12 mouse cellular contexts compared by ENCODE assay signal in the genomic region with DNA sequence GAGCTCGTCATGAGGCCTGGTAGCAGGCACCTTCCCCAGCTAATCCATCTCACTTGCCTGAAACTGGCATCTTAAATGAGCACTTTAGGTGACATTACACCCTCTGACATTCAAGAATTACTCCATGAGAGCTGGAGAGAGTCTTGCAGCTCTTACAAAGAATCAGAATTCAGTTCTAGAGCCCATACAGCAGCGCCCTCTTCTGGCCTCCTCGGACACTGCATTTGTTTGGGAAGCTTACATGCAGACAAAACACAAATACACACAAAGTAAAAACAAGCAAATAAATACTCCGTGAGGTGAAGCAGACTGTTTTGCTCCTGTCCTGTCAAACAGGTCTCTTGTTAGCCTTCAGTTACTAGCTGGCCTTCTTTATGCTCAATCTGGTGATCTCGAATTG. TPM values are rescaled to one million over a fixed set of nuclear protein-coding genes. Genes with fewer than 3 reads are reported as not detected.
DNase-seq lines count a peak whose midpoint lies in the region; ATAC-seq and TF ChIP-seq lines count a peak whose summit lies in the region.
"Not testable (repeated sequence)": the region's sequence is repeated elsewhere in the genome, so short reads cannot be mapped to it uniquely, and the experiment has no call there.
"Had no signal": no experiment of that assay in that cellular context is flagged by ENCODE, and none has a peak within 500 bp of the region (broad histone marks: within the 10 kb centered on the region; RNA-seq: fewer than 3 reads in every experiment).

No protein-coding gene starts in this region.

- not testable (repeated sequence) for ATAC-seq in embryonic facial prominence, embryonic 11.5 days (replicated peaks; ENCODE audit: insufficient number of reproducible peaks, low FRiP score, low TSS enrichment, low read depth); hindbrain, embryonic 14.5 days (ENCODE audit: low FRiP score)

- H3K4me3 ChIP-seq in embryonic facial prominence, embryonic 11.5 days (ENCODE audit: low read depth, low read length); hindbrain, embryonic 14.5 days (replicated peaks; ENCODE audit: low read length); left cerebral cortex, adult 2 months; midbrain, embryonic 10.5 days: not testable (repeated sequence)

- DNase-seq in ES-CJ7 (ENCODE audit: low read depth, low spot score), result peak; percentile 36
- DNase-seq in brain, adult 2 months (ENCODE audit: low read depth, low spot score), result peak; percentile 12
- DNase-seq in embryonic facial prominence, embryonic 11.5 days (ENCODE audit: low spot score), result peak; percentile 43
- peak; percentile 35 for DNase-seq in hindbrain, embryonic 14.5 days (ENCODE audit: low spot score)
- DNase-seq in left cerebral cortex, adult 2 months (ENCODE audit: extremely low spot score in 1 of 2, low spot score in 2 of 2), result not testable (repeated sequence)
- DNase-seq in midbrain, embryonic 10.5 days (ENCODE audit: low spot score), result peak; percentile 35
- DNase-seq in splenic B cell, adult 2 months (ENCODE audit: low read depth, low spot score), result peak; percentile 18

- intact Hi-C loops in left cerebral cortex, adult 2 months (cut with DNase I), result not testable (repeated sequence)

- H3K27me3 ChIP-seq in embryonic facial prominence, embryonic 11.5 days (ENCODE audit: control insufficient read depth, insufficient read depth, low read length); hindbrain, embryonic 14.5 days (ENCODE audit: control insufficient read depth, insufficient read depth, low read length); midbrain, embryonic 10.5 days (ENCODE audit: low read depth, poor library complexity, severe bottlenecking); splenic B cell, adult 2 months (ENCODE audit: control insufficient read depth, insufficient read depth, low read length, poor library complexity, severe bottlenecking): not testable (repeated sequence)

- not testable (repeated sequence) for H3K4me2 ChIP-seq in embryonic facial prominence, embryonic 11.5 days (ENCODE audit: low read depth, low read length); hindbrain, embryonic 14.5 days (replicated peaks)

- not testable (repeated sequence) for H3K9ac ChIP-seq in embryonic facial prominence, embryonic 11.5 days (replicated peaks; ENCODE audit: low read length); hindbrain, embryonic 14.5 days

- 48% methylated on average over 5 of the region's 5 CpGs for WGBS in embryonic facial prominence, embryonic 11.5 days
- 46% methylated on average over 5 of the region's 5 CpGs for WGBS in hindbrain, embryonic 14.5 days
- WGBS in midbrain, embryonic 10.5 days, result 49% methylated on average over 5 of the region's 5 CpGs

- H3K27ac ChIP-seq in embryonic facial prominence, embryonic 11.5 days (replicated peaks; ENCODE audit: low read depth, low read length); hindbrain, embryonic 14.5 days; left cerebral cortex, adult 2 months; midbrain, embryonic 10.5 days (replicated peaks): not testable (repeated sequence)

- peak; percentile 27; the same call in 1 of the 2 replicates for TF ChIP-seq CTCF in left cerebral cortex, adult 2 months (IDR thresholded peaks at IDR 0.05)

- not testable (repeated sequence) for H3K36me3 ChIP-seq in embryonic facial prominence, embryonic 11.5 days (replicated peaks; ENCODE audit: control insufficient read depth, insufficient read depth, low read depth, low read length); hindbrain, embryonic 14.5 days (replicated peaks; ENCODE audit: control insufficient read depth, insufficient read depth); midbrain, embryonic 10.5 days; splenic B cell, adult 2 months (ENCODE audit: control insufficient read depth, insufficient read depth, low read length, poor library complexity, severe bottlenecking)

- H3K4me1 ChIP-seq in embryonic facial prominence, embryonic 11.5 days (ENCODE audit: control insufficient read depth, insufficient read depth, low read length); hindbrain, embryonic 14.5 days (replicated peaks; ENCODE audit: control insufficient read depth, insufficient read depth, low read length); midbrain, embryonic 10.5 days: not testable (repeated sequence)

- not testable (repeated sequence) for H3K9me3 ChIP-seq in embryonic facial prominence, embryonic 11.5 days (replicated peaks; ENCODE audit: control insufficient read depth, low read length); hindbrain, embryonic 14.5 days (ENCODE audit: control insufficient read depth, low read length); midbrain, embryonic 10.5 days (replicated peaks)

RNA-seq across cellular contexts. Expression of a gene that starts 16.4 kb away (rescaled TPM):
- not detected in 2 replicates for polyA plus RNA-seq in embryonic facial prominence, embryonic 11.5 days (2014; fragmentation: Nextera tagmentation; extraction: Ambion mirVana)
- not detected in 2 replicates for polyA plus RNA-seq in hindbrain, embryonic 14.5 days (2014; fragmentation: Nextera tagmentation; extraction: Ambion mirVana)
- total RNA-seq in left cerebral cortex, adult 2 months (2021), result not detected
- not detected in 2 replicates for polyA plus RNA-seq in midbrain, embryonic 10.5 days (2016; fragmentation: Nextera tagmentation; extraction: Ambion mirVana)
- total RNA-seq: adrenal gland, postnatal 4 days; heart, postnatal 10 days; left cerebral cortex, postnatal 25 days had no signal
- polyA plus RNA-seq: liver, embryonic 16.5 days; neural tube, embryonic 12.5 days had no signal

RNA-seq across cellular contexts. Expression of a gene that starts 17.0 kb away (rescaled TPM):
- not detected in 2 replicates for polyA plus RNA-seq in embryonic facial prominence, embryonic 11.5 days (2014; fragmentation: Nextera tagmentation; extraction: Ambion mirVana)
- not detected in 2 replicates for polyA plus RNA-seq in hindbrain, embryonic 14.5 days (2014; fragmentation: Nextera tagmentation; extraction: Ambion mirVana)
- total RNA-seq in left cerebral cortex, adult 2 months (2021), result not detected
- not detected in 2 replicates for polyA plus RNA-seq in midbrain, embryonic 10.5 days (2016; fragmentation: Nextera tagmentation; extraction: Ambion mirVana)
- total RNA-seq: adrenal gland, postnatal 4 days; heart, postnatal 10 days; left cerebral cortex, postnatal 25 days had no signal
- polyA plus RNA-seq: liver, embryonic 16.5 days; neural tube, embryonic 12.5 days had no signal

RNA-seq across cellular contexts. Expression of a gene that starts 50.1 kb away (rescaled TPM):
- polyA plus RNA-seq in embryonic facial prominence, embryonic 11.5 days (2014; fragmentation: Nextera tagmentation; extraction: Ambion mirVana), result 0.14 TPM in 1 of 2 replicates, not detected in the other
- not detected in 2 replicates for polyA plus RNA-seq in hindbrain, embryonic 14.5 days (2014; fragmentation: Nextera tagmentation; extraction: Ambion mirVana)
- not detected for total RNA-seq in left cerebral cortex, adult 2 months (2021)
- not detected in 2 replicates for polyA plus RNA-seq in midbrain, embryonic 10.5 days (2016; fragmentation: Nextera tagmentation; extraction: Ambion mirVana)
- total RNA-seq: adrenal gland, postnatal 4 days; heart, postnatal 10 days; left cerebral cortex, postnatal 25 days had no signal
- polyA plus RNA-seq: liver, embryonic 16.5 days; neural tube, embryonic 12.5 days had no signal
